Mouse (Mus musculus): ENCODE measurements around the gene Dusp3.

GRCm38 (mm10) chr11:102026694-102027360 lies 40.0 kb upstream of the Dusp3 start:
- TF ChIP-seq ZC3H11A (IDR thresholded peaks at IDR 0.05; ENCODE audit: borderline replicate concordance, low read depth, low read length) (no peak), ZNF384 (IDR thresholded peaks at IDR 0.05; ENCODE audit: low read depth, low read length) (no peak), HCFC1 (IDR thresholded peaks at IDR 0.05; ENCODE audit: borderline replicate concordance, insufficient read depth, low read length) (no peak), CHD2 (IDR thresholded peaks at IDR 0.05; ENCODE audit: low read depth, low read length) (no peak)
